Mouse (Mus musculus): ENCODE measurements around the gene Ldhd. TPM values are rescaled to one million over a fixed set of nuclear protein-coding genes. Genes with fewer than 3 reads are reported as not detected.

The Ldhd gene
- 0.33 to 0.42 TPM (median 0.35 TPM) in 3 of 4 replicates, not detected in the other for total RNA-seq (2023; ENCODE audit: inconsistent age)

DNA sequence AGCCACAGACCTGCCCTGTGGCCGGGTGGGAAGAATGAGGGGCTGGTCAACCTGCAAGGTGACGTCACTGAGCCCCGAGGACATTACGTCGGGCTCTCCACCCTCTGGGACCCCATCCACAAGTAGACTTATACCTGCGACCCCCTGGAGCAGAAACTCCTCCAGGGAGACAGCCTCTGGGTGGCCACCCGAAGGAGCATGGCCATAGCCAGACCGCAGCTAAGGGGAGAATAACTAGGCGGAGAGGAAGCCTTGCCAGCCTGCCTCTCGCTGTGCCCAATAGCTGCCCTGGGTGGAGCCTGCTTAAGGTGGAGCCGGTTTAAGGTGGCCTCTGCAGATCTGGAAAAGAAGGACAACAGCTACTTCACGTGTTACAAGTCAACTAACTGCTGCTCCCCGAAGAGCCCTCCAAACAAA lies at the start of gene Ldhd:
Gene Ldhd (minus strand): TSS at position 270 of the 417 bp plus-strand sequence.

DNA sequence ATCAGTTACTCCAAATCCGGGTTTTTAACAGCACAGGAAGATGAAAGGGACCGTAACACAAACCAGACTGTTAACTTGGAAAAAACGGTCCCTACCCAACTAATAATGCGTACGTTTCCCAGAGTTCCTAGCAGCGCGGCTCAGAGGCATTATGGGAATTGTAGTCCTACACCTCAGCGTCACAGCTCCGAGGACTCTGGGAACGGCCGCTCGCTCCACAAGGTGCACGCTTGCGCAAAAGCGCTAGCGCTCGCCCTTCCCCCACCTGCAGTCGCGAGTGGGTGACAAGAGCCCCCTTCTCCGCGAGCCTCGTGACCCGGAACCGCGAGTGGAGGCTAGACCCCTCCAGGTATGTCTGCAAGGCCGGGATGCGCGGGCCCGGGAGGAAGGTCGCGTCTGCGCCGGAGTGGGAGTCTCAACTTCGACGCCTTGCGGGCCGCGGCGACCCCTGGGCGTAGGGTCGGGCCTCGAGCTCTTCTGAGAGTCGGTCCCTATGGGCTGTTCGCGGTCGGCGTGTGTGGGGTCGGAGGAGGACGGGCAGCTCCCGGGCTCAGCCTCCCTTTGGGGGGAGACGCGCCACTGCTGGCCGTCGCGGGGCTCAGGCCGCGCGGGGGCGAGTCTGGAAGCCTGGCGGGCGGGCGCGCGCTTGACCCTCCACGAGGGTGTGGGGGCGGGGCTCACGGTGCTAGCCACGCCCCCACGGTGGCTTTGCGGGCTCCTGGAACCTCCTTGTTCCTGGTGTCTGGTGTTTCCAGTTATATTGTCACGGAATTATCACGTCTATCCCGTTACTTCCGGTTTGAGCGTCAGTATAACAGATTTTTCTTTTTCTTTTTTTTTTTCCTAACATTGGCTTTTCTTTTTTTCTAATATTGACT lies 13.3 kb upstream of the Ldhd start, which contains the start of gene Zfp1:
Gene Zfp1 (plus strand): TSS at position 138 of the 878 bp plus-strand sequence.

Other genes with a start within 250 kb of the Ldhd start
- gene Fa2h, start 236.6 kb downstream of the Ldhd start, total RNA-seq (2023; ENCODE audit: inconsistent age): not detected in 4 replicates
- gene Wdr59, start 108.3 kb downstream of the Ldhd start, total RNA-seq (2023; ENCODE audit: inconsistent age): 14.5 to 17.5 TPM (median 16.6 TPM) in 4 replicates
- 28.7 to 29.4 TPM (median 29.1 TPM) in 4 replicates for gene Znrf1, start 94.3 kb downstream of the Ldhd start, total RNA-seq (2023; ENCODE audit: inconsistent age)
- gene Zfp1, start 13.0 kb upstream of the Ldhd start, total RNA-seq (2023; ENCODE audit: inconsistent age): 31.9 to 35.3 TPM (median 32.6 TPM) in 4 replicates
- gene Ctrb1, start 60.6 kb upstream of the Ldhd start, total RNA-seq (2023; ENCODE audit: inconsistent age): 0.63 to 4.3 TPM (median 3.8 TPM) in 3 of 4 replicates, not detected in the other
- gene Bcar1, start 113.4 kb upstream of the Ldhd start, total RNA-seq (2023; ENCODE audit: inconsistent age): 0.22 to 0.39 TPM (median 0.28 TPM) in 4 replicates
- 42.6 to 54.3 TPM (median 46.9 TPM) in 4 replicates for gene Cfdp1, start 223.9 kb upstream of the Ldhd start, total RNA-seq (2023; ENCODE audit: inconsistent age)
- gene Tmem170, start 246.4 kb upstream of the Ldhd start, total RNA-seq (2023; ENCODE audit: inconsistent age): 3.6 to 4.4 TPM (median 3.9 TPM) in 4 replicates

Measured in B cell, adult (primary cell).